Mouse (Mus musculus) c-Kit-negative CD71-positive TER-119-positive erythroid progenitor cells, embryonic 14.5 days (primary cell): Measurements from ENCODE around the gene Gm9573.

Experiments
- DNase-seq: peaks from one replicate; pipeline ENCODE4 v3.0.0-alpha.2; 2013; ENCODE audit warnings: low read depth, low spot score

Gm9573 gene

GRCm38 (mm10) chr17:35626537-35626936, at the start of gene Gm9573:
Gene Gm9573 (minus strand): TSS chr17:35626637.
- no peak for DNase-seq

GRCm38 (mm10) chr17:35673416-35674035, 47.1 kb upstream of the Gm9573 start, which contains the start of gene Gtf2h4:
Gene Gtf2h4 (minus strand): TSS chr17:35673739.
- peak; percentile 82 for DNase-seq

- DNase-seq, result no peak
These were observed 46.1 kb upstream of the Gm9573 start for GRCm38 (mm10) chr17:35672527-35672926.

DNA sequence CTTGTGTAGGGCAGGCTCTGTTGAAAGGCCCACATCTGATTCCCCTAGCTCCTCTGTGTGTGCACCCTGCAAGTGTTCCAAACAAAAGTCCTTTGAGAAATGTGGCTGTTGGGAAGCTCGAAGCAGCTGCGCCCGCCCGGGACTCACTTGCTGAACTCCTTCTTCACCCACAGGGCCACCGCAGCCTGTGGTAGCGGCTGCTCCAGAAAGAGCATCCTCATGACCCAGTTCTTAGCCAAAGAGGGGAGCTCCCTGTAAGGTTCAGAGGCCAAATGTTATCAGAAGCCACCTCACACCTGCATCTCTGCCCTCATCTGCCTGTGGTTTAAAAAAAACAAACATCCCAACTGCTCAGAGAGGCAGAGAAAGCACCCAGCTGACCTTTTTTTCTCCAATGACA, 45.4 kb upstream of the Gm9573 start:
- no peak for DNase-seq

- no peak for DNase-seq
These were observed 43.3 kb upstream of the Gm9573 start for GRCm38 (mm10) chr17:35669731-35670130.

DNA sequence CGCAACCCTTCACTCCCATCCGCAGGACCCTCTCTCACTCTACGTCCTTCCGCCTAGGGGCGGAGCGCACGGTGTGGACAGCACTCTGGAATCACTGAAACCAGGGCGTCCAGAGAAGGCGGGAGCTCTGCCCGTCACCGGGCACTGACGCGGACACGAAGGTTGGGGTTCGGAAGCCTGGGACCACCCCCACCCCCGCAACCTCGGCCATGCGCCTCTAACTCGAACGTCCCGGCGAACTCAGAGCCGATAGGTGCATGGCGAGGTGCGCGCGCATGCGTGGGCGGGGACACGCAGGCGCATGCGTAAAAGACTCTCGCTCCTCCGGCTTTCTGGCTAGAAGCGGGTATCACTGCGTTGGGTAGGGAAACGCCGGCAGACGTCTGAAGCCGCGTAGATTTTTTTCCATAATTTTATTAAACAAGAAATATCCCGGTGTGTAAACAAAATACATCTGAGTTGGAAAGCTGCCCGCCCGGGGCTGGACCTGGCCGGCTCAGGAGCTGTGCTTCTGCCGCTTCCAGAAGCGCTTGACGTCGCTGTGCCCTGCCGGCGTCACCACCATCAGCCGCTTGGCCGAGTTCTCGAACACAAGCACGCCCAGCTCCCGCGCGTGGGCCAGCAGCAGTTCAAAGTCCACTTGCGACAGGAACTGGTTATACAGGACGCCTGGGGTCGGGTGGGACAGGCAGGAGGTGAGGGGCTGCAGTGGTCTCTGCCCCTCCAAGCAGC, 41.1 kb upstream of the Gm9573 start, which contains the start of gene Vars2:
Gene Vars2, minus strand, starts transcription at position 259 of the 732 bp plus-strand sequence.
- peak; percentile 91 for DNase-seq

GRCm38 (mm10) chr17:35666851-35667256, 40.4 kb upstream of the Gm9573 start:
- no peak for DNase-seq

DNA sequence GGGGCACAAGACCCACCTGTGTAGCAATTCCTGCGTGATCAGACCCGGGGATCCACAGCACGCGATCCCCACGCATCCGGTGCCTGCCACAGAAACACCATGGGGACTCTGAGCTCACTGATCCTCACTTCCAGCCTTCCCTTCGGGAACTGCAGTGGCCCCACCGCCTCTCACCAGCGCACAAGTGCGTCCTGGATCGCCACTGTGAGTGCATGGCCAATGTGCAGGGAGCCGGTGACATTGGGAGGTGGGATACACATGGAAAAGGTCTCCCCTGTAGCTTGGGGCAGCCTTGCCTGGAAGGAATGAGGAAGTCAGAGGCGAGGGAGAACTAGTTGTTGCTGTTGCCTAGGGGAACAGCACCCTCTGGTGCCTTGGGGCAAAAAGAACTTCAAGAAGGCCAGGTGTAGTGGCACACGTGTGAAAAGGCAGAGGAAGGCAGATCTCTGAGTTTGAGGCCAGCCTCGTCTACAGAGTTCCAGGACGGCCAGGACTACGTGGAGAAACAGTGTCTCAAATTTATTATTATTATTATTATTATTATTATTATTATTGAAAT, 39.6 kb upstream of the Gm9573 start:
- DNase-seq, result no peak

GRCm38 (mm10) chr17:35653086-35653485, 26.6 kb upstream of the Gm9573 start:
- DNase-seq, result no peak

DNA sequence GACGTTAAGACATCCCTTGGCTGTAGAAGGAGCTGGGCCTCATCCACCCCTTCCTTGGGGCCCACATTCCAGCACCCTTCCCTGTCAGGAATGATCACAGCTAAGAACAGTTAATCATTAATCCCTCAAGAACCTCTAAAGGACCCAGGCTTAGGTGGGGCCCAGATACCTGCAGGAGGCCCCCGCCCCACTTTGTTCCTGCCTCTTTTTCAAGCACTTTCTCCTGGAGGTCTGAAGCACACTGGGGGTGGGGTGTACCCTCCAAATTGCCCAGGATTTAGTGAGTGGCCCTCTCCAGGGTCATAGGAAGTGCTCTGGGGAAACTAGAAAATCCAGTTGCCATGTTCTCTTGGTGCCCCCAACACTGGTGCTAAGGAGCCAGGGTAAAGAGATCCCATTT, 23.0 kb upstream of the Gm9573 start:
- DNase-seq, result no peak

- DNase-seq, result no peak
These were observed 17.3 kb upstream of the Gm9573 start, which contains the start of gene Mucl3 for GRCm38 (mm10) chr17:35643609-35644236. Gene Mucl3 (minus strand): TSS chr17:35643695.

GRCm38 (mm10) chr17:35639352-35639751, 12.9 kb upstream of the Gm9573 start:
- no peak for DNase-seq

DNA sequence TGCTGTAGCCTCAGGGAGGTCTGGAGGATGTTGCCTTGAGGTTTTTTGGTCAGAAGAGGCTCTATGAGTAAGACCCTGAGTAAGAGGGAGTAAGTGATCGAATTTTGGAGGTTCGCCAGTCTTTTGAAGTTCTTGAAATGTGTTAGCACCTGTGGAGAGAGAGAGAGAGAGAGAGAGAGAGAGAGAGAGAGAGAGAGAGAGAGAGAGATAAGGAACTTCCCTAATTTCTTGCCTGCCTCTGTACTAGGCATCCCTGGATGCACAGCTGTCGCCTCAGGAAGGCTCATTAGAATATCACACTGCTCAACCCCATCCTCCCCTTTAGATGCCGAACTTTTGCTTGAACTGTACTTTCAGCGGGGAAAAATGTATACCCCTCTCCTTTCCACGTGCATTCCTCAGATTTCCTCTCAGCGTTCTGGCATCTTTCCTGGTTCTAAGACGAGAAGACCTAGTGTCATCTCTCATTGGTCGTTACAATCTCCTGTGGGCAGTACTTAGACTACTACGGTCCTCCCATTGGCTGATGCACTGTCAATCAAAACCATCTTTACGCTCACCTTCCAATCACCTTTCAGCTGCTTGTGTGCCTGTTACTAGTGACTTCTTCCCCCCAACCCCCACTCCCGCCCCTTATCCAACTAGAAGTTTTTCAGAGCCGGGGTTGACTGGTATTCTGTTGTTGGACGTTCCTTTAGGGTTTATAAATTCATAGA, 12.2 kb upstream of the Gm9573 start:
- DNase-seq, result no peak

DNA sequence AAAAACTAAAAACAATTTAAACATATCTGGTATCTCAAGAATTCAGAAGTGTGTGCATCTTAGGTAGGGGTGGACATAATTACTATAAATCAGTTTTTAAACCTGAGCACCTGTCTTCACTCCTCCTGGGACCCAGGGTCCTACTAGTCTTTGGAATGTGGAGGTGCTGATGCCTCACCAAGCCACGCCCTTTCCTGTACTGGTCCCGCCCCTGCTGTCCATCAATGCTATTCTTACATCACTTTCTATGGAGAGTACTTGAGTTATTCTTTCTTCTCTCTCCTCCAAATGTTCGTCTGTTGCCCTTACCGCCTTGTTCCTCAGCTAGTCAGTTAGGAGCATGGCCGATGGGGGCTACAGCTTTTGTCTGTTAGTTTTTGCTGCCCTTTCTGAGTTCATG, 9.9 kb upstream of the Gm9573 start:
- no peak for DNase-seq

- peak; percentile 33 for DNase-seq
These were observed 9.3 kb upstream of the Gm9573 start for GRCm38 (mm10) chr17:35635699-35636111.

- DNase-seq, result no peak
These were observed 8.8 kb upstream of the Gm9573 start for GRCm38 (mm10) chr17:35635202-35635601.

GRCm38 (mm10) chr17:35633992-35634391, 7.6 kb upstream of the Gm9573 start:
- DNase-seq, result no peak

DNA sequence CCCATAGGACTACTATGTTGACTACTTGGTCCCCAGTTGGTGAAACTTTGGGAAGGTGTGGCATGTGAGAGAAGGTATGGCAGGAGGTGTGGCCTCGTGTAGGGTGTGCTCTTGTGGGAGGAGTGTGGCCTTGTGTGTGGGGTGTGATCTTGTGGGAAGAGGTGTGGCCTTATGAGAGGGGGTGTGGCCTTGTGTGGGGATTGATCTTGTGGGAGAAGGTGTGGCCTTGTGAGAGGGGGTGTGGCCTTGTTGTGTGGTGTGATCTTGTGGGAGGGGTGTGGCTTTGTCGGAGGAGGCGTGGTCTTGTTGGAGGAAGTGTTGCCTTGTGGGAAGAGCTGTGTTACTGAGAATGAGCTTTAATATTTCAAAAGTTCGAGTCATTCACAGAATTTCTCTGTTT, 9.3 kb downstream of the Gm9573 start:
- DNase-seq, result no peak

- no peak for DNase-seq
These were observed 24.6 kb downstream of the Gm9573 start for GRCm38 (mm10) chr17:35601736-35602354.

GRCm38 (mm10) chr17:35601249-35601648, 25.2 kb downstream of the Gm9573 start, which contains the start of gene Sfta2:
Gene Sfta2 (plus strand): TSS chr17:35601549.
- no peak for DNase-seq

DNA sequence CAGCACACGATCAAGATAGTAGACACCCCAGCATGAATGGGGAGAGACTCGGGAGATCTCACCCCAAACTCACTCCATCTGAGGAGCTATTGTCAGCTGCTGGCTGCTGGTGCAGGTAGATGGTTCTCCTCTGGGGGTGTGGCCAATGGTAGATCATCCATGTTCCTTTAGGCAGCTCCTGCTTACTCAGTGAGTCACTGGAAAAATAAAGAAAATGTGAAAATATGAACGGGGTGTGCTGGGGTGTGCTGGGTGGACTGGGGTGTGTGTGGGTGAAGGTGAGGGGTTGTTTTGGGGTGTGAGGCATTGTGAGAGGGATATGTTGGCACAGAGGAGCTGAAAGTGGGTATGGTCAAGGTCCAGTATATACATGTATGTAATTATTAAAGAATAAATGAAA, 29.0 kb downstream of the Gm9573 start:
- no peak for DNase-seq
